Mouse (Mus musculus) right cerebral cortex, postnatal 4 days (tissue): ENCODE data around the gene Gm17334.

Experiments
- DNase-seq: peaks from one replicate; pipeline ENCODE4 v3.0.0-alpha.2; 2022

Gm17334 gene

GRCm38 (mm10) chr11:53773087-53773486, at the start of gene Gm17334:
TSS of gene Gm17334 (minus strand) at chr11:53773187.
- DNase-seq: no peak

GRCm38 (mm10) chr11:53821945-53822338, 49.0 kb upstream of the Gm17334 start:
- no peak for DNase-seq

GRCm38 (mm10) chr11:53821230-53821944, 48.4 kb upstream of the Gm17334 start:
- no peak for DNase-seq

GRCm38 (mm10) chr11:53820516-53821170, 47.7 kb upstream of the Gm17334 start:
- DNase-seq: no peak

- no peak for DNase-seq
Measured at GRCm38 (mm10) chr11:53819511-53819910, 46.5 kb upstream of the Gm17334 start.

GRCm38 (mm10) chr11:53818794-53819193, 45.8 kb upstream of the Gm17334 start:
- DNase-seq: no peak

GRCm38 (mm10) chr11:53816841-53817375, 43.9 kb upstream of the Gm17334 start:
- DNase-seq: no peak

- DNase-seq: no peak
Measured at GRCm38 (mm10) chr11:53814810-53815209, 41.8 kb upstream of the Gm17334 start.

- no peak for DNase-seq
Measured at GRCm38 (mm10) chr11:53813001-53813868, 40.2 kb upstream of the Gm17334 start.

GRCm38 (mm10) chr11:53811312-53811711, 38.3 kb upstream of the Gm17334 start:
- DNase-seq: no peak

- DNase-seq: no peak
Measured at GRCm38 (mm10) chr11:53810749-53811148, 37.8 kb upstream of the Gm17334 start.

- DNase-seq: no peak
Measured at GRCm38 (mm10) chr11:53810156-53810555, 37.2 kb upstream of the Gm17334 start.

GRCm38 (mm10) chr11:53809354-53809753, 36.4 kb upstream of the Gm17334 start:
- DNase-seq: no peak

- DNase-seq: no peak
Measured at GRCm38 (mm10) chr11:53805786-53806185, 32.8 kb upstream of the Gm17334 start.

GRCm38 (mm10) chr11:53804569-53805344, 31.8 kb upstream of the Gm17334 start:
- no peak for DNase-seq

GRCm38 (mm10) chr11:53803494-53803893, 30.5 kb upstream of the Gm17334 start:
- no peak for DNase-seq

- no peak for DNase-seq
Measured at GRCm38 (mm10) chr11:53803093-53803492, 30.1 kb upstream of the Gm17334 start.

GRCm38 (mm10) chr11:53800975-53801374, 28.0 kb upstream of the Gm17334 start:
- no peak for DNase-seq

GRCm38 (mm10) chr11:53800036-53800435, 27.0 kb upstream of the Gm17334 start:
- no peak for DNase-seq

- DNase-seq: no peak
Measured at GRCm38 (mm10) chr11:53798041-53798711, 25.2 kb upstream of the Gm17334 start.

GRCm38 (mm10) chr11:53797386-53797920, 24.5 kb upstream of the Gm17334 start:
- no peak for DNase-seq
